Mouse (Mus musculus): ENCODE results near the gene Enam.
"Not testable (repeated sequence)": the region's sequence is repeated elsewhere in the genome, so short reads cannot be mapped to it uniquely, and the experiment has no call there.

Enam gene

DNA sequence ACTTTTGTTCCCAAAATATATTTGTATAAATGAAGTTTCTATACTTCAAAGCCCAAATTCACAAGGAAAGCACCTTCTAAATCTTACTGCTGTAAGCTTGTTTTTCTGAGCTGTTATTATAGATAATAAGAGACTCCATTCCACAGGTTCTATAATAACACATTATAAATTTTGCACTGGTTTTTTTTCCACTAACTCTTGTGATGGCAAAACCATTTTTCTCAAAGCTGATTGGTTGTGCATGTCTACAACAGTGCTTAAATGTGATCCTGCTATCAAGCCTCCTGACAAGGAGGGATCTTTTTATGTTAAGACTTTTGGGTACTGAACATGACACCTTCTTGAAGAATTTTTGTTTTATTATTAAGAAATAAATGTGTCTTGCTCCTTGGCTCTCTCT is at the start of gene Enam:
Gene Enam (plus strand): TSS at position 301 of the 400 bp plus-strand sequence.
- no peak for DNase-seq (ENCODE audit: low spot score)

- DNase-seq (ENCODE audit: low spot score) = no peak
Measured at GRCm38 (mm10) chr5:88455691-88456090, 32.1 kb upstream of the Enam start, which contains the start of gene Ambn. Gene Ambn, plus strand, starts transcription at chr5:88455991.

DNA sequence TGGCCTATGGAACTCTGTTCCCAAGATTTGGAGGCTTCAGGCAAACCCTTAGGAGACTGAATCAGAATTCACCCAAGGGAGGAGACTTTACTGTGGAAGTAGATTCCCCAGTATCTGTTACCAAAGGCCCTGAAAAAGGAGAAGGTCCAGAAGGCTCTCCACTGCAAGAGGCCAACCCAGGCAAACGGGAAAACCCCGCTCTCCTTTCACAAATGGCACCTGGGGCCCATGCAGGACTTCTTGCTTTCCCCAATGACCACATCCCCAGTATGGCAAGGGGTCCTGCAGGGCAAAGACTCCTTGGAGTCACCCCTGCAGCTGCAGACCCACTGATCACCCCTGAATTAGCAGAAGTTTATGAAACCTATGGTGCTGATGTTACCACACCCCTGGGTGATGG is 20.3 kb upstream of the Enam start:
- DNase-seq (ENCODE audit: low spot score) = no peak

DNA sequence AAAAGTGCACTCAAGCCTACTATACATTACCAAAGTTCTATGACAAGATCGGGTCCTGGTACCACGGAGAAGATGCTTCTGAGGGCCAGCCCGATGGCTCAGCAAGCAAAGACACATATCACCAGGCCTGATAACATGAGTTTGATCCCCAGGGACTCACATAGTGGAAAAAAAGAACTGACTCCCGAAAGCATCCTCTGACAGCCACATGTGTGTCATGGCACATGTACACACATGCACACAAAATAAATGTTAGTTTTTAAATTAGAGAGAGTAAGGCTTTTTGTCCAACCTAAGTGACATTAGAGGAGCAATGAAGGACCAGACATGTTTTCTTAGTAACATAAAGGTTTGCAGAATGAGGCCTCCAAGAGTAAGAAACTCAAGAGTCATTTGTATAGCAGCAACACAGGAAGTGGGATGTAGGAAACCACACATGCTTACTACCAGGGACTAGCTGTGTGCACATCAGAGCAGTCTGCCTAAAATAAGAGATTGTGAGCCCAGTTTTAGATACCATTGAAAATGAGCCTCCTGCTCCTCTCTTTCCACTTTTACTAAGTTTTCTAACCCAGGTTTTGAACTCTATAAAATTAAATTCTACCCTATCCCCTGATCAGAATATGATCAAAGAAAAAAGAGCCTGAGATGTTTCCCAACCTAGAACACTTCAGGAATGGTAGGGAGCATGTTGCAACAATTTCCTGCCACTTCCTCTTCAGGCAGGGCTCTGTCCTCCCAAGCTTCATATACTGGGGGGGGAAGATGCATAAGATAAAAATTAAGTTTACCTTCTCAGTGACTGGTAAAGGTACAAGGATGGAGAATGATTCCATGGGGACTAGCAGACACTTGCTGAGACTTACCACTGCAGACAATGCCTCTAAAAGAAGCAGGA is 18.7 kb upstream of the Enam start:
- no peak for DNase-seq (ENCODE audit: low spot score)

GRCm38 (mm10) chr5:88489004-88489403 is 1.2 kb downstream of the Enam start:
- DNase-seq (ENCODE audit: low spot score) = no peak

DNA sequence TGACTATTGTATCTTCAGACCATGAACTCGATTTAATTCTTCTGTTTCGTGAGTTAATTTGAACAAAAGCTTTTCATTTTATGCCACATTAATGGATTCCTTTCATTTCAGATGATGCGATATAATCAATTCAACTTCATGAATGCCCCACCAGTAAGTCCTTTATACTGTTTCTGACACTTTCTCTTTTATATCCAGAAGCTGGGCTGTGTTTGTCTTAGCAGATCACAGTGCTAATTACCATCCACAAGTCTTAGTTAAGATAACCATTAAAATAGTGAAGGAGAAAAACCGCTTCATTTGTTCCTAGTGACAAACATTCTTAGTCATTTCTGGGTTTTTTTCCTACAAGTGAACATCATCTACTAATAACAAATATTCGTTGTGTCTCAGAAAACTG is 3.3 kb downstream of the Enam start:
- no peak for DNase-seq (ENCODE audit: low spot score)

- no peak for DNase-seq (ENCODE audit: low spot score)
Measured at GRCm38 (mm10) chr5:88499781-88500180, 12.0 kb downstream of the Enam start.

GRCm38 (mm10) chr5:88508555-88508954 is 20.8 kb downstream of the Enam start:
- no peak for DNase-seq (ENCODE audit: low spot score)

- no peak for DNase-seq (ENCODE audit: low spot score)
Measured at GRCm38 (mm10) chr5:88508990-88509389, 21.2 kb downstream of the Enam start.

DNA sequence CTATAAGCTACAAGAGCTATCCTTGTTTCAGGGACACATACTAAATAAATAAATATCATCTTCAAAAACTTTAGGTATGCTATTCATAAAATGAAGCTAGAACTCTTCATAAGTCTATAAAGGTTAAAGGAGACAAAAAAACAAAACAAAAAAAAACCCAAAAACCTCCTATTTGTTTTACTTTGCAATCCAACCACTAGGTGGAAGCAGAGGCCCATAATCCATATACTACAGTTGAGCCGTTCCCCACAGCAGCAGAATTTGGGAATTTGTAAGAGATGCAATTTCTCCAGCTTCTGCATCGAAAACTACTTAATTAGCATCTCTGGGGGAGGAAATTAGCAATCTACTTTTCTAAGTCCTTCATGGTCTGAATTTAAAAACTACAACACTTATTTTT is 31.5 kb downstream of the Enam start:
- DNase-seq (ENCODE audit: low spot score) = peak; percentile 29

- DNase-seq (ENCODE audit: low spot score) = no peak
Measured at GRCm38 (mm10) chr5:88527657-88528056, 39.9 kb downstream of the Enam start, which contains the start of gene Jchain. Gene Jchain, minus strand, starts transcription at chr5:88527891.

GRCm38 (mm10) chr5:88530908-88531307 is 43.1 kb downstream of the Enam start:
- no peak for DNase-seq (ENCODE audit: low spot score)

DNA sequence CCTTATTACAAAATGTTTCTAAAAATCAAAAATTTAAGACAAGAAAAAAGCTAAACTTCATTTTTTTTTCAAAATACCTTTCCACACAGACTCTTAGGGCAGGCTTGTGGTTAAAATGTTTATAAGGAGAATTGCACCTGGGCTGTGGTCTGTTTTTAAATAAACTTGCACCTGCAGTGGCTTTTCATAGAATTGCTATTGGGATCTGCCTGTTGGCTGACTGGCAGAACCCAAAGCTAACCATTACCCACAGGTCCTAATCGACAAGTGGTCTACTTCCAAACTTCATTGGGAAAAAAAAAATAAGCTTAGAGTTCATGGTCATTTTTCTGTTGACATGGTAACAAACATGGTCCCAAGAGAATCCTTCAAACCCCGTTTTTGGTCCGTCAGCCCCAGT is 46.9 kb downstream of the Enam start:
- DNase-seq (ENCODE audit: low spot score) = no peak

DNA sequence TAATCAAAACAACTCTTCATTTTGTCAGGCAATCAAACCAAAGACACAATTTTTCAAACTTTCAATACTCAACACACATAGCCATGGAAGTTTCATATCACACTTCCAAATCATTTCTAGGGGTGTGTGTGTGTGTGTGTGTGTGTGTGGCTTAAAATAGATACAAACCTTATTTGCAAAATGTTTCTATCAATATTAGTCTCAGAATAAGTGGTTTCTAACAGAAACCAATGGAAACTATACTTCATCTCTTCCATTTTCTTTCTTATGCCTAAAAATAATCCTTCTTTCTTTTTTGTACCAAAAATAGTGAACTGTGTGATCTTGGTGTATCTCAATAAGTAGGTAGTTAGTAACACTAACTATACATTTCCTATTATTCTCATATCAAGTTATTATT is 53.1 kb downstream of the Enam start:
- no peak for DNase-seq (ENCODE audit: low spot score)

- DNase-seq (ENCODE audit: low spot score) = peak; percentile 14
Measured at GRCm38 (mm10) chr5:88542651-88543282, 55.0 kb downstream of the Enam start.

- not testable (repeated sequence) for DNase-seq (ENCODE audit: low spot score)
Measured at GRCm38 (mm10) chr5:88544411-88544810, 56.6 kb downstream of the Enam start.

DNA sequence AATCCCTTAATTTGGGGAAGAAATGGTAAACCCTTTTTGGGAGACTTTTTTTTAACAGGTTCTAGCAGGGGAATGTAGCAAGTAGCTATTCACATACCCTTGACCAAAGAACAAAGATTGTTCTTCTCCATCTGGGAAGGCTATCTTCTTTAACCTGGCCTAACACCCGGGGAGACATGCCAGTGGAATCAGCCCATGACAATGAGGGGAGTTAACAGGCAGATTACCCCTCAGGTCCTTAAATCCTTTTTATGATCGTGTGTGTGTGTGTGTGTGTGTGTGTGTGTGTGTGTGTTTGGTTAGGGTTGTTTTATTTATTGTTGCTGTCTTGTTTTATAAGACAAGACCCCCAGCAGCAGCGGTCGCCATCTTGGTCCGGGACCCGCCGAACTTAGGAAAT is 57.8 kb downstream of the Enam start:
- DNase-seq (ENCODE audit: low spot score) = no peak

DNA sequence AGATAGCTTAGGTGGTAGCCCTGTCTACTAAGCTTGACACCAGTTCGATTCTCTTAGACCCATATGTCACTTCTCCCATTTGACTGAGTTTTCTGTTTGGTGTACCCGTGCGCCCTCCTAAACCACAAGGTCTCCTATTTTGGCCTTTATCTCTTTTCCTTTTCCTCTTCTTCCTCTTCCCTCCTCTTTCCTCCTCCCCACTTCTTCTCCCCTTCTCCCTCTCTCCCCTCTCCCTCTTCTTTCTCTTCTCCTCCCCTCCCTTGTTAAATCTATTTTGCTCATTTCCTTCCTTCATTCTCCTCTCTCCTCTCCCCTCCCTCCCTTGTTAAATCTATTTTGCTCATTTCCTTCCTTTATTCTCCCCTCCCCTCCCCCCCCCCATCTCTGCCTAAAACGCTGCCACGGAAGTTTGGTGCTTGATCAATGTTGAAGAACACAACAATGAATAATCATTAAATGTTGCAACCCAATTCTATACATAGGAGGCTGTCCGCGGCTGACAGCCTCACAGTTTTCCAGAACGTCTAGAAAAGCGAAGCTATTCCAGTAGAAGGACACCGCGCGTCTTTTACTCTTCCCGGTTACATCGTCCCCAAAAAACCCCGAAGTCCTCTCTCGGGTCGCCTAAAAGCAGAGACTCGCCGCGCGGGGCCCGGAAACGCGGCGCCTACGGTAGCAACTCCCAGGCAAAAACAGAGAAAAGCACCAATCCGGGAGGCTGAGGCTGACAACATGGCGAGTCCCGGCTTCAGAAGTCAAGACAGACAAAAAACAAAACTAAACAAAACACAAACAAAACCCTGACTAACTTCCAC is 65.7 kb downstream of the Enam start:
- DNase-seq (ENCODE audit: low spot score) = peak; percentile 8

DNA sequence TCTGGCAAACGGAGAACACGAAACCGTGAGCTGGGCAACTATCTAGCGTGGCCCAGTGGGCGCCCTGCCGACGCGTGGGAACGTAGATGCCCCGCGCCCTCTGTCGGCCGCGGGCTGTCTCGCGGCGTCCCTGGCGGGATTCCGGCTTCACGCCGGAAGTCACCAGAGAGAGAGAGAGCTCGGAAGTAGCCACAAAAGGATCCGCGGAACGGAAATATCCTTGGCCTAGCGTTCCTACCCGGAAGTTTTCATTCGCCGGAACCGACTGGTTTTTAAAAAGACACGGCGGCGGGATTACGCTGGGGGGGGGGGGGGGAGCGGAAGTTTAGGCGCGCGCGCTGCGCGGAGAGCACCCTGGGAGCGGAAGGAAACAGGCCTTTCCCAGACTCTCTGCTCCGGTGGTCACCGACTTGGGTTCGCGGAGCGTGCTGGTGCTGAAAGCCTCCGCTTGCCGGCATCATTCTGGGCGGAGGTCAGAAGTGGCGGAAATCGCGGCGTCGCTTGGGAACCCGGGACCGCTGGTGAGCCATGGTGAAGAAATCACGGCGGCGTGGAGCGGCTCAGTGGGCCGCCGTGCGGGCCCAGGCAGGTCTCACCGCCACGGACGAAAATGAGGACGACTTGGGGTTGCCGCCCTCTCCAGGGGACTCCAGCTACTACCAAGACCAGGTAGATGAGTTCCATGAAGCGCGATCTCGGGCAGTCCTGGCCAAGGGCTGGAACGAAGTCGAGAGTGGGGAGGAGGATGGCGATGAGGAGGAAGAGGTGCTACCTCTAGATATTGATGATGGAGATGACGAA is 66.5 kb downstream of the Enam start, which contains the start of gene Utp3:
Gene Utp3 (plus strand): TSS at position 377 of the 801 bp plus-strand sequence.
- peak; percentile 100 for DNase-seq (ENCODE audit: low spot score)
